Mouse (Mus musculus) adrenal gland, postnatal 36 days (tissue): ENCODE data around the gene Olfr799. TPM values are rescaled to one million over a fixed set of nuclear protein-coding genes. Genes with fewer than 3 reads are reported as not detected.

Experiments
- DNase-seq, 2 experiments: peaks; one replicate each; pipeline ENCODE4 v3.0.0; 2021; ENCODE audit warnings: mixed read lengths in 1 of 2
- long read RNA-seq, 2 experiments: library from polyadenylated mRNA; stranded (forward); transcript quantifications; one replicate each; pipeline ENCODE4 v2.0.0; 2021; ENCODE audit warnings: borderline sequencing depth in 2 of 2
- total RNA-seq, 2 experiments: library from RNA; stranded (reverse); gene quantifications; 2 replicates each; pipeline ENCODE4 v1.2.3; 2021

The Olfr799 gene
- total RNA-seq, result not detected
- long read RNA-seq, experiment 1, result 0 reads
- long read RNA-seq, experiment 2, result 0 reads

DNA sequence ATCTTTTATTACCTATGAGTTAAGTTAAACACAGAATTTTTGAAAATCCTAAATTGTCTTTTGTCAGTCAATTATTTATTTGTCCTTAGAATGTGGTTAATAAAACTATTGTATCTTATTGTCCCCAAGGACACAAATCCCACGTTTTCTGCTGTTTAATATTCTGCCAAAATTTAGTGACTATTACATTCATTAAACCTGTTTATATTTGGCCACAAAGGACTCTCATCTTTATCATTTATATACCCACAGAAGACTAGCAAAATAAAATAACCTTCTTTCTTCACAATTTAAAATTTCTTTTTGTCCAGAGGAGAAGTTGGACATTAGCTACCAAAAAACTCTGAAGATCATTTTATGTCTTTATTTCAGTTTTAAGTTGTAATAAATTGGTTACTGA, at the start of gene Olfr799:
Olfr799 (plus strand) TSS at position 301 of the 400 bp plus-strand sequence.
- DNase-seq, result no peak

DNA sequence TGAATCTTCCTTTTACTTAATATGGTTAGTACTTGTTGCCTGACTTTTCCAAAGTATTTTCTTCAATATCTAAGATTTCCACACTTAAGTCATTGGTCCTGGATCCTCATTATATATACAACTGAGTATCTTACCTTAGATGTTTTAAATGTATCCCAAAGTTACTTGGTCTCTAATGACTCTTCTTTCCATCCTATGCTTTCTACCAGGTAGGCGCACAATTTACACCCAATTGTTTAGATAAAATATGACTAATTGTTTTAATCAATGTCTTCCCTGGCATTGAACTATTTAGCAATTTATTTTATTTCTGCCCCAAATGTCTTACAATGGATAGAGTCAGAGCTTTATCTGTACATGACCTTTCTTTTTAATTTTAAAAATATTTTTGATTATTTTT, 24.8 kb upstream of the Olfr799 start, which contains the start of gene Olfr796:
Olfr796 (minus strand) TSS at position 101 of the 400 bp plus-strand sequence.
- no peak for DNase-seq

DNA sequence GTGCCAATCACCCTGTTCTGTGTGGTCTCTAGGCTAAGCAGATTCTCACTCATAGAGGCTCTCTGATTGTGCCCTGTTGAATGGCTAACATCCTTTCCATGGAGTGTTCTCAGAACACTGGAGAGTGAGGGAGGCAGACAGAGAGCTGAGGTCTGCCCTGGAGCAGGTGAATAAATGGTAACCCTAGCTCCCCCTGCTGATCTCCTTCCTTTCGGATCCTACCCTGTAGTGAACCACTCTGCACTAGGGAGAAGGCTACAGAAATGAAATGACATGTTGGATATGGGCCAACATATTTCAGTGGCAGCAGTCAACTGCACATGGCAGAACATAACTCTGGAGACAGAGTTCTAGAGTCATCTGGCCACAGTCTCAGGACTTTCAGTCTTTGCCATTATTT, 15.6 kb upstream of the Olfr799 start:
- DNase-seq, result no peak

DNA sequence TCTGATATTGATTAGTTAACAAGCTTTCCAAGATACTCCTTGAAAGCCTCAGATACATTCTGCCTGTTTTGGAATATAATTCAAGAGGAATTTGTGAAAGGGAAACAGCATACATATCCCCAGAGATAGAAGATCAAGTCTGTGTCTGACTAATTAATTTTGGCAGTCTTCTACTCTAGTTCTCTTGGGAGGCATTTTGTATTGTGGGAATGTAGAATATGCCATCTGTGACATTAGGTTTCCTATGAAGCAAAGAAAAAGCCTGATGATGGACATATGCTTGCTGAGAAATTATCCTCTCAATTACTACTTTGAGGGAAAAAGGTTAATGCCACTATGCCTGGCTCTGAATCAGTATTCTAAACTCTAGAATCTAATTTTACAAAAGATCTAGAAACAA, 14.0 kb upstream of the Olfr799 start:
- DNase-seq, result no peak

DNA sequence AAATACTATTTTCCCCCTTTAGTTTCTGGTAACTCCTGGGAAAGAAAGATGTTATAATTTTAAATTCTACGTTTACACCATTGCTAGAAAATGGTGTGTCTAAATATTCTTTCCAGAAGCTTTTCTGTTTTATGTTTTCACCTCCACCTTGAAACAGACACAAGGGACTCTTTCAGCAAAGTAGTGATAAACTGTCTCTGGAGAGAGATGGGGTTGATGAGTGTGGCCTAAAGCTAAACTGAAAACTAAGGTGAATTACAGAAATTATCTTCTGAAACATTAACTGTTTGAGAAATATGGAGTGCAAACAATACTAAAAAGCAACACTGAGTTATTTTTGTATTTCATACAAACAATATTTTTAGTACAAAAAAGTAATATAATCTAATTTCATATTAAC, 9.4 kb upstream of the Olfr799 start, which contains the start of gene Olfr798:
Olfr798 (minus strand) TSS at position 101 of the 400 bp plus-strand sequence.
- no peak for DNase-seq

DNA sequence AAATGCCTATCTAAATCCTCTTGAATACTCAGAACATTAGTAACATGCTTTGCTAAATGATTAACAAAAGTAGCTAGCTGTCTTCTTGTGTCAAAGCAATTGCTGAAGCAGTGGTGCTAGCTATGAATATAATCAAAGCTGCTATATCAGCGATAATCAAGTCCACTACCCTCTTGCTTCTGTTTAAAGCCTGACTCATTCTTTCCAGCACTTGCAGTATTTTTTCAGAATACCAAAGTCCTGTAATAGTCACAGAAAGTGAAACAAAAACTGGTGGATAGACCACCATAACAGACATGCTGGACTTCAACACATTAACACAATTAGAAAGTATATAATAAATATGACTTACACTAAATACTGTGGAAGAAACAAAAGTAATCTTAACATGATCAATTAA, 14.5 kb downstream of the Olfr799 start:
- DNase-seq, result no peak

DNA sequence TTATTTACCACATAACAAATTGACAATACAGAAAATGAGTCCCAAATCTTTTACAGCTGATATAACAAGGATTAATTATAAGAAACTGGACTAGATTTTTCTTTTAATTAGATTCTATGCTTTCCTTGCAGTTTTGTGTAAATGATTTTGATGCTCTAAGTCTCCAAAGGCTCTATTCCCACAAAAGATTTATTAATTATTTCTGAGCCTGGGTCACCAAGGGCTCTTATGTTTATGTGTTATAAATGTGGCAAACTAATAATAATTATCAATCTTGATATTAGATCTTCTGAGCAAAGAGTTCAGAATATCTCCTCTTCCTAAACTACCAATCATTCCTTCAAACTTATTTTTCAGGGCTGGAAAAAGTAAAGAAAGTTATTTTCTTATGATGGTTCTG, 20.1 kb downstream of the Olfr799 start, which contains the start of gene Olfr800:
Olfr800 (plus strand) TSS at position 301 of the 400 bp plus-strand sequence.
- DNase-seq, result no peak

DNA sequence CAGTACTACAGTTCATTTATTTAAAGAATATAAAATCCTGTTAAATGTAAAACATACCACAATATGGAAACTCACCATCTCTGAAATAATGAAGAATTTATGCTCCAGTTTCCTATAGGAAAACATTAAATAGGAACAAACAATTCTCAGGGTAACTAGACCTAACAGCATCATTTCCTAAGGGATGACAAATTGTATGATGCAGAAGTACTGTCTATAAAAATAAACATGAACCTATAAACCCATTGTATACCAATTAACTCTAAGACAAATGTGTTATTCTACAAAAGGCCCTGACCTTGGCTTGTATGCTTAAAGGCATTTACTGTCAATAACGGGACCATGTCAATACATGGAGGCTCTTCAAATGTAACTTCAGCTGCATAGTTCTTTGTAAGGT, 36.5 kb downstream of the Olfr799 start, which contains the start of gene Olfr801:
Olfr801 (minus strand) TSS at position 101 of the 400 bp plus-strand sequence.
- DNase-seq, result no peak

DNA sequence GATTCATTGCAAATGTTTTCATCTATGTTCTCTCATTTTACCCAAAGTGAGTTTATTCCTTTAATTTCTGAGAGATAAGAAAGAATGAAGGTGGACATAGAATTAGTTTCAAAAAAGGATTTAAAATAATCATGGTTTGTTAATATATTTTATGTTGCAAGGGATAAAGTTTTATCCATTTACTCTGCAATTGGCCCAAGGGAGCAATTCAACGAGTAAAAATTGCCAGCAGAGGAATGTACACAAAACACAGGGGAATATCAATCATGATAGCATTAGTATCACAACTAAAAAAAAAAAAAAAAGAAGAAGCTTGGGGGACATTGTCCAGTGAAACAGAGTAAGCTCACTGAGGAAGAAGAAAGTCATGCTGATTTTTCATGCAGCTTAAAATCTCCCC, 50.8 kb downstream of the Olfr799 start, which contains the start of gene Olfr802:
Olfr802 (minus strand) TSS at position 101 of the 400 bp plus-strand sequence.
- DNase-seq, result no peak

DNA sequence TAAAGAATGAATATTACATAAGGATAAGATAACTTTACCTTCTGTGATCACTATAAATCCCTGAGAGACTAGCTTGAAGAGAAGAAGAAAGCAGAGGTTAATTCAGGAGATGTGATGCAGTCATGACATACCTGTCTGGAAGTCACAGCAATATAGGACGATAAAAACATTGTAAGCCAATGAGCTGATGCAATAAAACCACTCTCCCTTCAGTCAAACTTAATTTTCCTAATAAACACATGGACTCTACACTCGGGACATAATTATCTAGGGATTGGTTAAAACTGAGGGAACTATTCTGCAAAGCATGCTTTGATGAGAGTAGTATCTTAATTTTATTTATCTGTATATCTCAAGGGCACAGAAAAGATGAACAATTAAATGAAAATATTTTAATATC, 56.9 kb downstream of the Olfr799 start, which contains the start of gene Olfr803:
Olfr803 (minus strand) TSS at position 101 of the 400 bp plus-strand sequence.
- DNase-seq, result no peak

Other genes with a start within 250 kb of the Olfr799 start
- gene Olfr785, start 232.1 kb upstream of the Olfr799 start, total RNA-seq, result not detected
- not detected for gene Olfr786, start 210.2 kb upstream of the Olfr799 start, total RNA-seq
- not detected for gene Olfr787, start 175.6 kb upstream of the Olfr799 start, total RNA-seq
- gene Olfr788, start 166.5 kb upstream of the Olfr799 start, total RNA-seq, result not detected
- not detected for gene Olfr789, start 152.7 kb upstream of the Olfr799 start, total RNA-seq
- not detected for gene Olfr790, start 139.0 kb upstream of the Olfr799 start, total RNA-seq
- not detected for gene Olfr791, start 115.7 kb upstream of the Olfr799 start, total RNA-seq
- not detected for gene Olfr792, start 98.3 kb upstream of the Olfr799 start, total RNA-seq
- gene Olfr794, start 69.8 kb upstream of the Olfr799 start, total RNA-seq, result not detected
- not detected for gene Olfr796, start 24.9 kb upstream of the Olfr799 start, total RNA-seq
- not detected for gene Olfr798, start 9.6 kb upstream of the Olfr799 start, total RNA-seq
- gene Olfr800, start 20.2 kb downstream of the Olfr799 start, total RNA-seq, result not detected
- gene Olfr801, start 36.4 kb downstream of the Olfr799 start, total RNA-seq, result not detected
- not detected for gene Olfr802, start 50.7 kb downstream of the Olfr799 start, total RNA-seq
- gene Olfr803, start 56.8 kb downstream of the Olfr799 start, total RNA-seq, result not detected
- gene Olfr804, start 65.7 kb downstream of the Olfr799 start, total RNA-seq, result not detected
- gene Olfr805, start 91.9 kb downstream of the Olfr799 start, total RNA-seq, result not detected
- not detected for gene Olfr806, start 104.4 kb downstream of the Olfr799 start, total RNA-seq
- gene Olfr807, start 120.3 kb downstream of the Olfr799 start, total RNA-seq, result not detected
- not detected for gene Olfr808, start 128.0 kb downstream of the Olfr799 start, total RNA-seq
- gene Olfr809, start 137.2 kb downstream of the Olfr799 start, total RNA-seq, result not detected
- not detected for gene Olfr810, start 157.4 kb downstream of the Olfr799 start, total RNA-seq
- not detected for gene Olfr811, start 166.9 kb downstream of the Olfr799 start, total RNA-seq
- not detected for gene Olfr812, start 208.6 kb downstream of the Olfr799 start, total RNA-seq
- not detected for gene Olfr813, start 217.9 kb downstream of the Olfr799 start, total RNA-seq
- not detected for gene Olfr814, start 242.4 kb downstream of the Olfr799 start, total RNA-seq